Mouse (Mus musculus) kidney, embryonic 14.5 days (tissue): ENCODE measurements around the gene Cd1d1. TPM values are rescaled to one million over a fixed set of nuclear protein-coding genes. Genes with fewer than 3 reads are reported as not detected.

Experiments used
- ATAC-seq: fragments of 200-750 bp; cut with Nextera tagmentation; 2 replicates; pipeline ENCODE4 v1.8.0; 2017; ENCODE audit warnings: moderate number of reproducible peaks, mild to moderate bottlenecking, moderate TSS enrichment, moderate library complexity; ENCODE audit not compliant: low FRiP score, low TSS enrichment
- H3K27ac ChIP-seq: fragments of 300-500 bp; sonication (generic); 2 replicates; pipeline ENCODE4 v1.5.1; 2014; ENCODE audit warnings: low read depth, mild to moderate bottlenecking, low read length, moderate library complexity, mixed read lengths
- H3K27me3 ChIP-seq: fragments of 300-500 bp; sonication (generic); 2 replicates; pipeline ENCODE4 v1.6.1; 2014; ENCODE audit warnings: mild to moderate bottlenecking, low read length; ENCODE audit not compliant: control insufficient read depth, insufficient read depth
- H3K36me3 ChIP-seq: fragments of 300-500 bp; sonication (generic); 2 replicates; pipeline ENCODE4 v1.6.1; 2014; ENCODE audit warnings: low read length, mixed read lengths; ENCODE audit not compliant: control insufficient read depth, insufficient read depth
- H3K4me1 ChIP-seq: fragments of 300-500 bp; sonication (generic); 2 replicates; pipeline ENCODE4 v1.6.1; 2014; ENCODE audit warnings: low read length, mixed read lengths; ENCODE audit not compliant: control insufficient read depth, insufficient read depth
- H3K4me2 ChIP-seq: fragments of 300-500 bp; sonication (generic); replicated peaks from 2 replicates; pipeline ENCODE4 v1.6.1; 2014; ENCODE audit warnings: low read depth, mild to moderate bottlenecking, low read length
- H3K4me3 ChIP-seq: fragments of 300-500 bp; sonication (generic); 2 replicates; pipeline ENCODE4 v1.5.1; 2014; ENCODE audit warnings: mild to moderate bottlenecking, low read length
- H3K9ac ChIP-seq: fragments of 300-500 bp; sonication (generic); 2 replicates; pipeline ENCODE4 v1.6.1; 2014; ENCODE audit warnings: low read depth, mild to moderate bottlenecking, low read length, moderate library complexity
- H3K9me3 ChIP-seq: fragments of 300-500 bp; sonication (generic); 2 replicates; pipeline ENCODE4 v1.6.1; 2016; ENCODE audit warnings: low read length; ENCODE audit not compliant: control insufficient read depth
- WGBS: fragments of 180-500 bp; shearing (Covaris S2); extraction: QIAGEN DNeasy Blood & Tissue Kit; methylation state at CpG from one replicate; pipeline ENCODE4 v1.1.7; 2014; 5-methylcytosine and 5-hydroxymethylcytosine counted together
- polyA plus RNA-seq: library from polyadenylated mRNA; unstranded; fragments of >200 nt; fragmentation: Nextera tagmentation; extraction: Ambion mirVana; gene quantifications from 2 replicates; pipeline ENCODE4 v1.2.1, GENCODE M21; 2014

Cd1d1 gene
- polyA plus RNA-seq, 1 experiment from 2014 or later = 20.3 TPM

DNA sequence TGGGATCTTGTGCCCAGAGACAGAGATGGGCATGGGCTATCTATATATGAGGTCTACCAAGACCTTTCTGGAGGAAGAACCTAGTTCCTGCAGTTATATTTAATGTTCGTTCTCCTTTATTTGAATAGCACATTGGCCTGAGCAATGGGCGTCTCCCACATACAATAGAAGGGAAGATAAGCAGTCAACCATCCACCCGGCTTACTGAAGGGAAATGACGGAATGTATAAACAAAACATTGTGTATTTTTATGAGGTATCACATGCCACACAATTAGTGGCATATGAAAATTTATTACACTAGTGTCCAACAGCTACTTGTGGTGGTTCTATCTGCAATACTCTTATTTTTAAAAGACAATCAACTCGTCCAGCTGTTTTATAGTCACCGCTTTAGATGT lies 15.9 kb downstream of the Cd1d1 start:
- Histone ChIP-seq H3K27me3 (no peaks in the 10 kb centered on the region), H3K27ac (no peak overlapping the region), H3K9ac (no peak overlapping the region), H3K9me3 (no peaks in the 10 kb centered on the region), H3K36me3 (no peaks in the 10 kb centered on the region), H3K4me2 (no peak overlapping the region), H3K4me3 (no peak overlapping the region), H3K4me1 (no peaks in the 10 kb centered on the region)
- ATAC-seq = no peak
- 63% methylated on average over 6 of the region's 6 CpGs for WGBS

DNA sequence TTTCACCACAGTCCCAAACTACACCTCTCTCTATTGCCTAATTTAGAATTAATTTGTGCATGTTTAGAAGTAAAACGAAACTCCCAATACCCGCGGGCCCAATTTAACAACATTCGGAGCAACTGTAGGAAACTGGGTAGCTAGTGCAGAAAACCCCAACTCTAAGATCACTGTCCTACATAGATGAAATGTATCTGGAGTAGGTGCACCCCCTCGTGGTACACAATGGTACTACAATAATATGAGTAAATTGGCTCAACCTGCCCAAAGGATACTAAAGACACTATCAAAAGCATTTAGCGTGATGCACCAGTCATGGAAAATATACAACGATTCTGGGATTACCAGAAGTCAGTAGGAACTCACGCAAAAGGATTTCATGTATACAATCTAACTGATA lies 22.7 kb downstream of the Cd1d1 start:
- 16% methylated on average over 8 of the region's 8 CpGs for WGBS
- Histone ChIP-seq H3K9ac (no peak overlapping the region), H3K36me3 (no peaks in the 10 kb centered on the region), H3K27me3 (no peaks in the 10 kb centered on the region), H3K4me2 (no peak overlapping the region), H3K9me3 (no peaks in the 10 kb centered on the region), H3K4me1 (no peaks in the 10 kb centered on the region), H3K27ac (no peak overlapping the region), H3K4me3 (no peak overlapping the region)
- no peak for ATAC-seq

DNA sequence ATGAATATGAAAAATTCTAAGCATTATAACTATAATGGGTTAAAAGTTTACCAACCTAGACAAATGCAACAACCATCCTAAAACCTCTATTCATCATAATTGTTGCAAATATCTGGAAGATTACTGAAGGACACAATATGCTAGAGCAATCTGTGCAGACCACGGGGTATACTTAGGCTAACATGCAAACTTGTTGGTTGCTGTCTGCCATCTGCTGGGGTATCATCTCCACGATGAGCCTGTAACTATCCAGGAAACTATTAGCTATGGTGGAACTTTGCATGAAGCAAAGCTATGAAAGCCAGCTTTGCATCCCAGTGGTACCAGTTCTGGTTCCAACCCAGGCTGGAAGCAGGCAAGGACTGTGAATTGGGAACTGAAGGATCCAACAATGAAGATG lies 24.1 kb downstream of the Cd1d1 start:
- H3K4me1 ChIP-seq = no peaks in the 10 kb centered on the region
- H3K27ac ChIP-seq = no peak overlapping the region
- ATAC-seq = no peak
- no peak overlapping the region for H3K9ac ChIP-seq
- no peaks in the 10 kb centered on the region for H3K9me3 ChIP-seq
- no peaks in the 10 kb centered on the region for H3K27me3 ChIP-seq
- H3K4me3 ChIP-seq = no peak overlapping the region
- WGBS = 80% methylated on average over 2 of the region's 2 CpGs
- H3K4me2 ChIP-seq = no peak overlapping the region
- no peaks in the 10 kb centered on the region for H3K36me3 ChIP-seq

GRCm38 (mm10) chr3:86962665-86963435 lies 36.4 kb downstream of the Cd1d1 start:
- Histone ChIP-seq H3K27ac (no peak overlapping the region), H3K27me3 (no peaks in the 10 kb centered on the region), H3K4me3 (no peak overlapping the region), H3K36me3 (no peaks in the 10 kb centered on the region), H3K9ac (no peak overlapping the region), H3K9me3 (no peaks in the 10 kb centered on the region), H3K4me2 (no peak overlapping the region), H3K4me1 (no peaks in the 10 kb centered on the region)
- WGBS = 87% methylated on average over 17 of the region's 17 CpGs
- ATAC-seq = no peak

DNA sequence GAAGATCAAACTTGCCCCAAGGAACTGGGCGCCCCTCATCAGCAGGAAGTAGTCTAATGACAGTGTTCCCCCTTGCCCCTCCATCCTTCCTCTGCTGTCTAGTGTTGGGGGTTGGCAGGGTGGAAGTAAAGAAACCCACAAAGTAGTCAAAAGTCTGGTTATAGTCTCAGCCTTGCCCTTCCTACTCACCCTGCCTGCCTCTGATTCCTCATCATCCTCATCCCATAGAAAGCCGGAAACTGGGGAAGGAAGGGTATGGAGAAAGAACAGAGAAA lies 37.9 kb downstream of the Cd1d1 start:
- no peak overlapping the region for H3K4me2 ChIP-seq
- no peak for ATAC-seq
- no peak overlapping the region for H3K4me3 ChIP-seq
- no peaks in the 10 kb centered on the region for H3K36me3 ChIP-seq
- WGBS = 95% methylated on average over 2 of the region's 2 CpGs
- H3K9me3 ChIP-seq = no peaks in the 10 kb centered on the region
- H3K4me1 ChIP-seq = no peaks in the 10 kb centered on the region
- no peaks in the 10 kb centered on the region for H3K27me3 ChIP-seq
- H3K27ac ChIP-seq = no peak overlapping the region
- H3K9ac ChIP-seq = no peak overlapping the region

DNA sequence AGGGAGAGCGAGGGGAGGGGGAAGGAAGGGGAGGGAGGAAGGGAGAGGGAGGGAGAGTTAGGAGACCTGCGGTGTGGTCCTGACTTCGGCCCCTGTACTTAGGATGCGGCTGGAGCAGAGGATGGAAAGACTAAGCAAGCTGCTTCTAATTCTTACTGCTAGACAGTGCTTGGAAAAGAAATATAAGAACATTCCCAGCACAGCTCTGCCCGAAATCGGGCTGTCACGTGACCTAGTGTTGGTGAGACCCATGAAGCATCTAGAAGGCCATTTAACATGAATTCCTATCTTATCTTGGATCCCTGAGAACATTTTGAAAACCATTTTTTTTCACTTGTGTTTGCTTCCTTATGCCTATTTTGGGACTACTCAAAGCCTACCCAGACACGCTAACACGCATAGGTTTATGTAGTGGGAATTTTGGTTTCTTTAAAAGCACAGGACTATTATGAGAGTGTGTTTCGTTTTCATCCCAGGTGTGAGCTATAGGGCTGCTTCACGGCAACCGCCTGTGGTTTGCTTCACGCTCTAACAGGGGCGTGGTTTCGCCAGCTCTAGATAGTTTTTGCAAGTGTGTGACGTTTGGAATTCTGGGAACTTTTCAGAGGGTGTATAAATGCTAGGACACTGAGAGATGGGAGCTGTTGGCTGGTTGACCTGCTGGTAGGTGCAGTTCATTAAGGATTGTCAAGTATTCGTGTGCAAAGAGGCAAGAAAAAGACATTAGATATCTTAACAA lies 38.4 kb downstream of the Cd1d1 start:
- 89% methylated on average over 17 of the region's 17 CpGs for WGBS
- ATAC-seq = no peak

DNA sequence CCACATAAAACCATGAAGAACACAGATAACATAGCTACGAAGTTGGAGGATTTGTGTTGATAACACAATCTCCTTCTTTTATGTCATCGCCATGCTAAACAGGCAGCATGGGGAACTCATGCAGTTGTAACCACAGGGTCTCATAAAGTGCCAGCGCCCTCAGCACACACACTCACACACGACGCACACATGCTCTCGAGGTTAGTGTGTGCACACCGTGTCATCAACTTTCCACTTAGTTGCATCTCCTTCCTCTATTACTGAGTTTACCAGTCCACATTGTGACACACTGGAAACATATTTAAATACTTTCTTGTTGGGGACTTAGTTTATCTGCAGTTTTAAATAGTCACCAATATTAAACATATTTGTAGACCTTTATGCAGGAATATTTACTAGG lies 40.2 kb downstream of the Cd1d1 start:
- WGBS = 92% methylated on average over 7 of the region's 7 CpGs
- no peak overlapping the region for H3K9ac ChIP-seq

More for the DNA sequence above, 38.4 kb downstream of the Cd1d1 start:
- Histone ChIP-seq H3K9ac (no peak overlapping the region), H3K27ac (no peak overlapping the region), H3K4me2 (no peak overlapping the region), H3K4me1 (no peaks in the 10 kb centered on the region), H3K27me3 (no peaks in the 10 kb centered on the region), H3K36me3 (no peaks in the 10 kb centered on the region), H3K4me3 (no peak overlapping the region), H3K9me3 (no peaks in the 10 kb centered on the region)

DNA sequence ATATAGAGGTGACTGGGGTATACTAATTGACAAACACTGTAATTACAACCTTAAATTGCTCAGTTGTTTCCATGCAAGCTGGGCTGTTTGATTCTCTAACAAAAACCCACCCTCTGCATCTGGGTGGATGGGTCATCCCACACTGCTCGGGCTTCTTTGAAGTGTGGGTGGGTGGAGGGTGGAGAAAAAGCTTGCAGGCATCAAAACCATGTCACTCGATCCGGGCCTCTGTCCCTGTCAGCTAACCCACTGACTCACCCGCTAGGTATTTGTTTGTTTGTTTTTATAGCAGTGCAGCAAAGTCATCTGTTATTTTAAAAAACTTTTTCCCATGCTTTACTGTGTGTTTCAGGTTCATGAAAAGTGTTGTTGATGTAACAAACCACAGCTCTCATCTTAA lies 43.9 kb downstream of the Cd1d1 start:
- H3K4me3 ChIP-seq = no peak overlapping the region
- no peaks in the 10 kb centered on the region for H3K4me1 ChIP-seq
- no peak for ATAC-seq
- no peak overlapping the region for H3K27ac ChIP-seq
- H3K4me2 ChIP-seq = no peak overlapping the region
- no peak overlapping the region for H3K9ac ChIP-seq
- 7% methylated on average over 4 of the region's 4 CpGs for WGBS
- H3K27me3 ChIP-seq = no peaks in the 10 kb centered on the region
- no peaks in the 10 kb centered on the region for H3K36me3 ChIP-seq
- H3K9me3 ChIP-seq = peaks cover 4% of the 10 kb centered on the region; the same call in 1 of the 2 replicates

More for the DNA sequence above, 40.2 kb downstream of the Cd1d1 start:
- H3K9me3 ChIP-seq = no peaks in the 10 kb centered on the region
- no peaks in the 10 kb centered on the region for H3K36me3 ChIP-seq
- no peak for ATAC-seq
- no peak overlapping the region for H3K4me3 ChIP-seq
- no peak overlapping the region for H3K4me2 ChIP-seq
- no peaks in the 10 kb centered on the region for H3K27me3 ChIP-seq
- no peak overlapping the region for H3K27ac ChIP-seq
- H3K4me1 ChIP-seq = no peaks in the 10 kb centered on the region

DNA sequence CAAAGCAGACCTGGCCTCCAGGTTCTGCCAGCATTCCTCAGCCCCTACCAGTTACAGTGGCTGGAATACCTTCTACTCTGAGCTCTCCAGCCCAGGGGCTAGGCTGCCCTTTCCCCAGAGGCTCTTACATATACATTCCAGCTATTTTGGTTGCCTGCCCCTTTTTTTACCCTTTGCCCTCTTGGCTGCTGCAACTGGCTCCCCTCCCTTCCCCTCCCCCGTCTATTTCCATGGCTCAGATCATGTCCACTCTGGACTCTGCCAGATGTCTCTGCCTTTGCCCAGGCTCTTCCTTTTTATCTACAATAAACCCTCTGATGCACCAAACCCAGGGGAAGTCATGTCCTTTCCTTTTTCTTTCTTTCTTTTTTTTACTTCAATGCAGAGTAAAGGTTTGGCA lies 44.7 kb downstream of the Cd1d1 start:
- Histone ChIP-seq H3K36me3 (no peaks in the 10 kb centered on the region), H3K4me3 (no peak overlapping the region), H3K9ac (no peak overlapping the region), H3K4me1 (no peaks in the 10 kb centered on the region), H3K27me3 (no peaks in the 10 kb centered on the region), H3K27ac (no peak overlapping the region), H3K9me3 (peaks cover 4% of the 10 kb centered on the region; the same call in 1 of the 2 replicates), H3K4me2 (no peak overlapping the region)
- WGBS = 7% methylated on average over 1 of the region's 1 CpGs
- no peak for ATAC-seq
